Mouse (Mus musculus) embryonic facial prominence, embryonic 11.5 days (tissue): ENCODE results near the gene Vat1. TPM values are rescaled to one million over a fixed set of nuclear protein-coding genes. Genes with fewer than 3 reads are reported as not detected.
A peak's percentile ranks its signal among the peaks of the same experiment; 100 is the strongest.

Experiments
- ATAC-seq: fragments of 200-750 bp; cut with Nextera tagmentation; replicated peaks from 2 replicates; pipeline ENCODE4 v1.8.0; 2017; ENCODE audit warnings: low read depth; ENCODE audit not compliant: insufficient number of reproducible peaks, low FRiP score, low TSS enrichment
- DNase-seq: peaks from one replicate; pipeline ENCODE4 v3.0.0-alpha.2; 2015; ENCODE audit warnings: low spot score
- H3K27ac ChIP-seq: fragments of 300-500 bp; sonication (generic); replicated peaks from 2 replicates; pipeline ENCODE4 v1.5.1; 2014; ENCODE audit warnings: mild to moderate bottlenecking, low read depth, low read length, control low read depth
- H3K27me3 ChIP-seq: fragments of 300-500 bp; sonication (generic); 2 replicates; pipeline ENCODE4 v1.6.1; 2014; ENCODE audit warnings: mild to moderate bottlenecking, low read length, moderate library complexity, mixed read lengths; ENCODE audit not compliant: control insufficient read depth, insufficient read depth
- H3K36me3 ChIP-seq: fragments of 300-500 bp; sonication (generic); replicated peaks from 2 replicates; pipeline ENCODE4 v1.6.1; 2014; ENCODE audit warnings: low read depth, mild to moderate bottlenecking, low read length, moderate library complexity, mixed read lengths; ENCODE audit not compliant: control insufficient read depth, insufficient read depth
- H3K4me1 ChIP-seq: fragments of 300-500 bp; sonication (generic); 2 replicates; pipeline ENCODE4 v1.6.1; 2014; ENCODE audit warnings: low read length, mixed read lengths; ENCODE audit not compliant: control insufficient read depth, insufficient read depth
- H3K4me2 ChIP-seq: fragments of 300-500 bp; sonication (generic); 2 replicates; pipeline ENCODE4 v1.6.1; 2014; ENCODE audit warnings: low read depth, mild to moderate bottlenecking, control low read depth, low read length, moderate library complexity
- H3K4me3 ChIP-seq: fragments of 300-500 bp; sonication (generic); 2 replicates; pipeline ENCODE4 v1.5.1; 2014; ENCODE audit warnings: low read depth, low read length, control low read depth
- H3K9ac ChIP-seq: fragments of 300-500 bp; sonication (generic); replicated peaks from 2 replicates; pipeline ENCODE4 v1.6.1; 2014; ENCODE audit warnings: mild to moderate bottlenecking, control low read depth, low read length
- H3K9me3 ChIP-seq: fragments of 300-500 bp; sonication (generic); replicated peaks from 2 replicates; pipeline ENCODE4 v1.6.1; 2016; ENCODE audit warnings: mild to moderate bottlenecking, low read length, inconsistent platforms, mixed read lengths; ENCODE audit not compliant: control insufficient read depth
- WGBS: fragments of 180-500 bp; shearing (Covaris S2); extraction: QIAGEN DNeasy Blood & Tissue Kit; methylation state at CpG from one replicate; pipeline ENCODE4 v1.1.7; 2014; 5-methylcytosine and 5-hydroxymethylcytosine counted together
- polyA plus RNA-seq: library from polyadenylated mRNA; unstranded; fragments of >200 nt; fragmentation: Nextera tagmentation; extraction: Ambion mirVana; gene quantifications from 2 replicates; pipeline ENCODE4 v1.2.1, GENCODE M21; 2014

Vat1 gene
- polyA plus RNA-seq, result 20.9 and 24.6 TPM in 2 replicates

GRCm38 (mm10) chr11:101465869-101466551 lies at the start of gene Vat1:
TSS of gene Vat1 (minus strand) at chr11:101466230.
- H3K4me2 ChIP-seq, result peak within 1 kb of the TSS; percentile 98
- H3K9ac ChIP-seq, result peak within 1 kb of the TSS; percentile 65
- peaks cover 9% of the 10 kb centered on the region; the same call in 1 of the 2 replicates for H3K4me1 ChIP-seq
- ATAC-seq (0 out of 2 replicates have a peak, but pooled peaks have one; percentile 17), DNase-seq (peak; percentile 71)
- H3K27ac ChIP-seq, result 0 out of 2 replicates have a peak within 1 kb of the TSS, but pooled peaks have one; percentile 52
- no peaks in the 10 kb centered on the region for H3K36me3 ChIP-seq
- peak within 1 kb of the TSS; percentile 73 for H3K4me3 ChIP-seq
- H3K27me3 ChIP-seq, result no peaks in the 10 kb centered on the region
- no peaks in the 10 kb centered on the region for H3K9me3 ChIP-seq
- 2% methylated on average over 59 of the region's 60 CpGs for WGBS

DNA sequence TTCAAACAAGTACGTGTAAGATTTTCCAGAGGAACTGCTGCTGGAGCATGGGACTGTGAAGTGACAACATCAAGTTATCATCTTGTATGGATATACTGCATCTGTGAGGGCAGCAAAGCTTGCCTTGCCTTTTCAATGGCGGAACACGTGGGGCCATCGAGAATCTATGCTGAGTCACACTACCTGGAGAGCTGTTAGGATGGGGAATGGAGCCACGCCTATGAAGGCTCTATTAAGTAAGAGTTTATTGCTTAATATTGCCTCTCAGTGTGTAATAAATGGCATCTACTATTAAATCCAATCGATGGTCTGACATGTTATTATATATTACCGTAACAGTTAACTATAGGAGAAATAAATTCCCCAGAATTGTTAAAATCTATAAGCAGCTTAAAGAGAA lies 41.1 kb upstream of the Vat1 start:
- no peak overlapping the region for H3K4me3 ChIP-seq
- no peak for DNase-seq
- H3K27me3 ChIP-seq, result no peaks in the 10 kb centered on the region
- H3K9me3 ChIP-seq, result no peaks in the 10 kb centered on the region
- no peak overlapping the region for H3K9ac ChIP-seq
- no peak for ATAC-seq
- 96% methylated on average over 7 of the region's 7 CpGs for WGBS
- no peak overlapping the region for H3K4me2 ChIP-seq
- no peak overlapping the region for H3K27ac ChIP-seq
- H3K4me1 ChIP-seq, result no peaks in the 10 kb centered on the region
- H3K36me3 ChIP-seq, result peaks cover 2% of the 10 kb centered on the region

DNA sequence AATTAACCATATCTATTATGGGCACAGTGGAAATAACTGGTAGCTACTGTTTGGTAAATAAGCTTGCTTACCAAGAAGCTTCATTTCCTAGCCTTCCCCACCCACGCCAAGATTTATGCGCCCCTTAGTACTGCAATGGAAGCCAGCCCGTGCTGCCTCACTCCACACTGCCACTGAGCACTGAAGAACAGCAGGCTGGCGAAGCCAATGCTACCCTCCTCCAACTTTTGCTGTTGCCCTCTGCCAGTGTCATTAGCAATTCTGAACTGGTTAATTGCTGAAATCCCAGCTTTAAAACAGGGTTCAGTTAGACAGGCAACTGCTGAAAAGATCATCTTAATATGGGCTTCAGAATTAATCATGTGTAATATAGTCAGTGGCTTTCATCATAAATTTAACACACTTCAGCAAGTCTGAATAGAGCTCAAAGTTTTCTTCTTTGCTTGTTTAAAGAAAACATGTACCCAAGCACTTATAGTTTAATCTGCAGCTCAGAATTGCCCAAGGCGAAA lies 40.3 kb upstream of the Vat1 start:
- Histone ChIP-seq H3K36me3 (no peaks in the 10 kb centered on the region; the same call in none of the 2 replicates), H3K9me3 (no peaks in the 10 kb centered on the region), H3K27me3 (no peaks in the 10 kb centered on the region), H3K4me3 (no peak overlapping the region), H3K4me1 (no peaks in the 10 kb centered on the region), H3K9ac (no peak overlapping the region), H3K4me2 (no peak overlapping the region), H3K27ac (no peak overlapping the region)
- WGBS, result 95% methylated on average over 5 of the region's 5 CpGs
- no peak for ATAC-seq
- no peak for DNase-seq

GRCm38 (mm10) chr11:101486126-101486525 lies 20.1 kb upstream of the Vat1 start:
- no peak overlapping the region for H3K27ac ChIP-seq
- WGBS, result 82% methylated on average over 6 of the region's 6 CpGs
- H3K9me3 ChIP-seq, result no peaks in the 10 kb centered on the region
- no peak overlapping the region for H3K4me3 ChIP-seq
- no peak overlapping the region for H3K9ac ChIP-seq
- no peaks in the 10 kb centered on the region for H3K4me1 ChIP-seq
- ATAC-seq (no peak), DNase-seq (no peak)
- H3K36me3 ChIP-seq, result no peaks in the 10 kb centered on the region
- H3K4me2 ChIP-seq, result no peak overlapping the region
- no peaks in the 10 kb centered on the region for H3K27me3 ChIP-seq

DNA sequence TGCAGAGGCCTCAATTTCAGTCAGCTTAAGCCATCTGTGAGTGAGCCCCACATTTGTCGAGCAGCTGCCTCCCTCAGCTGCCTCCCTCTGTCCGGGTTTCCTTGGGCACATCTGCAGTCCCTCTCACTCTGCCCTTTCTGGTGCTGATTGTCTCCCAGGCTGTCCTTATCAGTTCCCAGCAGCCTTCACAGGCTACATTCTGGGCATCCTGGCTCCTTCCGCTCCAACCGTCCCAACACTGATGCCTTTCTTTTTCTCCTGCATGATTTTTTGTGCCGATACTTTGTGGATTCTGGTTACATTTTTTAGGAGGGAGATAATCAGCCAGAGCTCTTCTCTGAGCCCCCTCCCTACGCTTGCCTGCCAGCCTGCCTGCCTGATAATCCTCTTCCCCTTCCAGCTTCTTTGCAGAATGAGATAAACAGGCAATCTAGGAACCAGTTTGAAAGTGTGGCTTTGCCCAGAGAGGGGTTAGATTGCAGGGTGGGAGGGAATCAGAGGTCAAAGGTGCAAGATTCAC lies 19.5 kb upstream of the Vat1 start:
- no peaks in the 10 kb centered on the region; the same call in 1 of the 2 replicates for H3K4me1 ChIP-seq
- 64% methylated on average over 6 of the region's 6 CpGs for WGBS
- ATAC-seq, result no peak
- H3K36me3 ChIP-seq, result no peaks in the 10 kb centered on the region
- no peaks in the 10 kb centered on the region for H3K27me3 ChIP-seq
- no peak overlapping the region for H3K4me2 ChIP-seq
- H3K4me3 ChIP-seq, result no peak overlapping the region
- no peak overlapping the region for H3K27ac ChIP-seq
- no peaks in the 10 kb centered on the region for H3K9me3 ChIP-seq
- DNase-seq, result no peak
- no peak overlapping the region for H3K9ac ChIP-seq

DNA sequence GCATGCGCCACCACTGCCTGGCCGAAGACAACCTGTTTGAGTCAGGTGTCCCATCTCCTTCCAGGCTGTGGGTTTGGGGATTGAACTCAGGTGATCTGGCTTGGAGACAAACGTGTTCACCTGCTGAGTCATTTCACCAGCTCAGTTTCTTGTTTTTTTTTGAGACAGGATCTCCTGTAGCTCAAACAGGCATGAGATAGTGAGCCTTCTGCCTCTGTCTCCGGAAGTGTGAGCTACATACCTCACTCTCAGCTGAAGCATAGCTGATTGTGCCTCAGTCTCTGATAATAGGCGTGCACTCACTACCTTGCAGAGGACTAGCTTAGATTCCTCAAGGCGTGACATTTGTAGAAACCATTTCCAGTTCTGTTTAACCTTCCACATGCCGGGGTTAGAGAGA lies 18.8 kb upstream of the Vat1 start:
- DNase-seq, result no peak

DNA sequence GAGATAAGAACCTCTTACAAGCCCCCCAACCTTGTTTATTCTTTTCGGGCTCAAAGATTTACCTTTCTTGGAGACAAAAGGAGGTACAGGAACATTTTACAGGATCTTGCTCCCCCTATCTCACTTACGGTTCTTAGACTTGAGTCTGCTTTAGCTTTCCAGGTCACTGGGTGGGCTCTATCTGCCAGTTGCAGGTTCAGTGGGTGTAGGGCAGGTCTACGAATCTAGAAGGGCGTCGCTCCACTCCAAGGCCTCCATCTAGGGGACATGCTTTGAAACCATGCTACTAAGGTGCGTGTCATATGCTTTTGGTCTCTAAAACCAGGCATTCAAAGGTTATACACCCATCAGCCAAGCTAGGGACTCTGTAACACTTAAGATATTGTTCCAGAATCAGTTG lies 18.2 kb upstream of the Vat1 start:
- H3K9ac ChIP-seq, result no peak overlapping the region
- ATAC-seq (no peak), DNase-seq (no peak)
- H3K9me3 ChIP-seq, result no peaks in the 10 kb centered on the region
- no peak overlapping the region for H3K27ac ChIP-seq
- no peaks in the 10 kb centered on the region for H3K27me3 ChIP-seq
- H3K4me1 ChIP-seq, result peaks cover 2% of the 10 kb centered on the region; the same call in 1 of the 2 replicates
- no peak overlapping the region for H3K4me3 ChIP-seq
- no peak overlapping the region for H3K4me2 ChIP-seq
- H3K36me3 ChIP-seq, result no peaks in the 10 kb centered on the region
- WGBS, result 87% methylated on average over 6 of the region's 6 CpGs

More for the DNA sequence above, 18.8 kb upstream of the Vat1 start:
- Histone ChIP-seq H3K27ac (no peak overlapping the region), H3K27me3 (no peaks in the 10 kb centered on the region), H3K36me3 (no peaks in the 10 kb centered on the region), H3K4me1 (no peaks in the 10 kb centered on the region; the same call in 1 of the 2 replicates), H3K9ac (no peak overlapping the region), H3K4me3 (no peak overlapping the region), H3K9me3 (no peaks in the 10 kb centered on the region), H3K4me2 (no peak overlapping the region)
- 82% methylated on average over 7 of the region's 7 CpGs for WGBS
- no peak for ATAC-seq

DNA sequence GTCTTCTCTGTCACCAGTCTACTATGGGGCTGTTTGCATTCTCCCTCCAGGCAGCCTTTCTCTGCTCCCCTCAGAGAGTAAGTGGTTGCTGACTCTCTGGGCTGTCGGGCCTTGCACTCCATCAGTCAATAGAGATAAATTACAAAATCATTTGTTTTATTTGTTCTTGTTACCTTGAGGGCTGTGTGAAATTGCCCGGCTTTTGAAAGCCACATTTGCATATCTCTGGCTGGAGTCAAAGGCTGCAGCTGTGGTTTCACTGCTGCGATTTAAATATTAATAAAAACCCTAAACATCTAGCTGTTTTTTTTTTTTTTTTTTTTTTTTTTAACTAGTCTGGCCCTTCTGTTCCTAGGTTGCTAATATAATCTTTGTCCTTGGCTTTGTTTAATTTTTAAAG lies 17.8 kb upstream of the Vat1 start:
- no peak for ATAC-seq
- peaks cover 2% of the 10 kb centered on the region; the same call in 1 of the 2 replicates for H3K4me1 ChIP-seq
- no peaks in the 10 kb centered on the region for H3K27me3 ChIP-seq
- no peaks in the 10 kb centered on the region for H3K36me3 ChIP-seq
- no peak overlapping the region for H3K27ac ChIP-seq
- no peaks in the 10 kb centered on the region for H3K9me3 ChIP-seq
- no peak for DNase-seq
- no peak overlapping the region for H3K4me3 ChIP-seq
- no peak overlapping the region for H3K9ac ChIP-seq
- WGBS, result 51% methylated on average over 3 of the region's 3 CpGs
- no peak overlapping the region for H3K4me2 ChIP-seq
